Mouse (Mus musculus) hematopoietic multipotent progenitor cell, adult 10-12 weeks (in vitro differentiated cells): Measurements from ENCODE around the gene Abcc2. TPM values are rescaled to one million over a fixed set of nuclear protein-coding genes. Genes with fewer than 3 reads are reported as not detected.

Source experiments
- polyA plus RNA-seq: library from polyadenylated mRNA; stranded (reverse); fragments of >175 nt; gene quantifications from 2 replicates; pipeline ENCODE4 v1.2.3, GENCODE M21; 2012; ENCODE audit warnings: low replicate concordance

The Abcc2 gene
- polyA plus RNA-seq, result not detected in 2 replicates

GRCm38 (mm10) chr19:43781980-43782379 is at the start of gene Abcc2:
TSS of gene Abcc2 (plus strand) at chr19:43782192.

GRCm38 (mm10) chr19:43752489-43753225 is 29.3 kb upstream of the Abcc2 start, which contains the start of the genes Cutc and Cox15:
TSS of gene Cutc (plus strand) at chr19:43752996.
TSS of gene Cox15 (minus strand) at chr19:43753000.

Other genes starting within 250 kb of the Abcc2 start
- gene Nkx2-3, start 169.9 kb upstream of the Abcc2 start, polyA plus RNA-seq, result 0.59 and 1.7 TPM in 2 replicates
- gene Slc25a28, start 107.3 kb upstream of the Abcc2 start, polyA plus RNA-seq, result 61.2 and 65.1 TPM in 2 replicates
- 3.2 and 3.4 TPM in 2 replicates for gene Entpd7, start 92.5 kb upstream of the Abcc2 start, polyA plus RNA-seq
- gene Cutc, start 29.2 kb upstream of the Abcc2 start, polyA plus RNA-seq, result 3.0 and 3.5 TPM in 2 replicates
- 2.4 and 3.7 TPM in 2 replicates for gene Cox15, start 29.2 kb upstream of the Abcc2 start, polyA plus RNA-seq
- gene Dnmbp, start 158.0 kb downstream of the Abcc2 start, polyA plus RNA-seq, result 5.4 and 10.4 TPM in 2 replicates
- 0.43 and 1.2 TPM in 2 replicates for gene Cpn1, start 204.4 kb downstream of the Abcc2 start, polyA plus RNA-seq
- gene Cyp2c23, start 247.0 kb downstream of the Abcc2 start, polyA plus RNA-seq, result not detected in 2 replicates